20 mouse cellular contexts compared by ENCODE assay signal in genomic region chr11:70504970-70505369, GRCm38 (mm10). TPM values are rescaled to one million over a fixed set of nuclear protein-coding genes. Genes with fewer than 3 reads are reported as not detected.
A peak's percentile ranks its signal among the peaks of the same experiment; 100 is the strongest.
DNase-seq lines count a peak whose midpoint lies in the region; ATAC-seq and TF ChIP-seq lines count a peak whose summit lies in the region.
"Had no signal": no experiment of that assay in that cellular context is flagged by ENCODE, and none has a peak within 500 bp of the region (broad histone marks: within the 10 kb centered on the region; RNA-seq: fewer than 3 reads in every experiment).

Gene Tm4sf5 (plus strand): TSS chr11:70505244.

- TF ChIP-seq CTCF in liver, postnatal 0 days (IDR thresholded peaks at IDR 0.05; ENCODE audit: low read depth): no peak
- TF ChIP-seq CTCF in intestine, postnatal 0 days (IDR thresholded peaks at IDR 0.05; ENCODE audit: low read depth): no peak
- TF ChIP-seq CTCF in lung, postnatal 0 days (IDR thresholded peaks at IDR 0.05): no peak

- 43% methylated on average over 9 of the region's 9 CpGs for whole genome bisulfite sequencing in liver, postnatal 0 days (ENCODE audit: insufficient replicate concordance)
- WGBS in intestine, postnatal 0 days: 33% methylated on average over 9 of the region's 9 CpGs
- WGBS in stomach, embryonic 15.5 days: 49% methylated on average over 9 of the region's 9 CpGs
- 32% methylated on average over 9 of the region's 9 CpGs for WGBS in lung, postnatal 0 days

- no peak within 1 kb of the TSS for H3K4me3 ChIP-seq in liver, postnatal 0 days (ENCODE audit: low read depth, low read length)
- H3K4me3 ChIP-seq in intestine, postnatal 0 days (ENCODE audit: low read depth, low read length): peak within 1 kb of the TSS; percentile 47
- peak within 1 kb of the TSS; percentile 27 for H3K4me3 ChIP-seq in stomach, embryonic 15.5 days (replicated peaks)
- no peak within 1 kb of the TSS for H3K4me3 ChIP-seq in lung, postnatal 0 days (ENCODE audit: low read depth, low read length)
- H3K4me3 ChIP-seq: embryonic facial prominence, embryonic 10.5 days; heart, embryonic 13.5 days; midbrain, embryonic 15.5 days had no signal

- H3K4me1 ChIP-seq in liver, postnatal 0 days (ENCODE audit: insufficient read depth): 0 out of 2 replicates have a peak, but pooled peaks cover 11% of the 10 kb centered on the region
- H3K4me1 ChIP-seq in intestine, postnatal 0 days (replicated peaks; ENCODE audit: control insufficient read depth, insufficient read depth, low read length): 0 out of 2 replicates have a peak, but pooled peaks cover 2% of the 10 kb centered on the region
- H3K4me1 ChIP-seq in stomach, embryonic 15.5 days: 0 out of 2 replicates have a peak, but pooled peaks cover 2% of the 10 kb centered on the region
- H3K4me1 ChIP-seq in lung, postnatal 0 days (ENCODE audit: insufficient read depth, low read depth, low read length): no peaks in the 10 kb centered on the region

- H3K9me3 ChIP-seq in liver, postnatal 0 days (ENCODE audit: low read length): no peaks in the 10 kb centered on the region
- H3K9me3 ChIP-seq in intestine, postnatal 0 days (ENCODE audit: control insufficient read depth): no peaks in the 10 kb centered on the region
- H3K9me3 ChIP-seq in stomach, embryonic 15.5 days: no peaks in the 10 kb centered on the region
- no peaks in the 10 kb centered on the region for H3K9me3 ChIP-seq in lung, postnatal 0 days (ENCODE audit: low read length)
- H3K9me3 ChIP-seq: embryonic facial prominence, embryonic 10.5 days; G1E; heart, embryonic 13.5 days; midbrain, embryonic 15.5 days had no signal

- no peak for ATAC-seq in liver, postnatal 0 days
- peak; percentile 90 for ATAC-seq in intestine, postnatal 0 days
- ATAC-seq in stomach, embryonic 15.5 days (ENCODE audit: insufficient read depth, low FRiP score, low read depth): peak; percentile 82
- ATAC-seq in lung, postnatal 0 days: no peak
- ATAC-seq: forebrain, embryonic 16.5 days; midbrain, embryonic 15.5 days had no signal

- no peak within 1 kb of the TSS for H3K4me2 ChIP-seq in liver, postnatal 0 days (ENCODE audit: low read depth, low read length)
- H3K4me2 ChIP-seq in intestine, postnatal 0 days (replicated peaks; ENCODE audit: low read depth): peak within 1 kb of the TSS; percentile 65
- peak within 1 kb of the TSS; percentile 33 for H3K4me2 ChIP-seq in stomach, embryonic 15.5 days
- H3K4me2 ChIP-seq in lung, postnatal 0 days (replicated peaks; ENCODE audit: low read depth, low read length): no peak within 1 kb of the TSS
- H3K4me2 ChIP-seq: lung, embryonic 14.5 days; midbrain, embryonic 15.5 days had no signal

- H3K36me3 ChIP-seq in liver, postnatal 0 days (replicated peaks; ENCODE audit: insufficient read depth, low read length): no peaks in the 10 kb centered on the region
- H3K36me3 ChIP-seq in intestine, postnatal 0 days (ENCODE audit: control insufficient read depth, insufficient read depth): no peaks in the 10 kb centered on the region
- no peaks in the 10 kb centered on the region for H3K36me3 ChIP-seq in stomach, embryonic 15.5 days
- no peaks in the 10 kb centered on the region for H3K36me3 ChIP-seq in lung, postnatal 0 days (ENCODE audit: insufficient read depth, low read length)
- H3K36me3 ChIP-seq: embryonic facial prominence, embryonic 10.5 days; G1E; heart, embryonic 13.5 days; midbrain, embryonic 15.5 days had no signal

- TF ChIP-seq EP300 in liver, postnatal 0 days (IDR thresholded peaks at IDR 0.05; ENCODE audit: low read depth): no peak
- TF ChIP-seq EP300 in lung, postnatal 0 days (IDR thresholded peaks at IDR 0.05): no peak

- no peak within 1 kb of the TSS for H3K9ac ChIP-seq in liver, postnatal 0 days (replicated peaks)
- H3K9ac ChIP-seq in intestine, postnatal 0 days (ENCODE audit: low read depth, low read length): peak within 1 kb of the TSS; percentile 55
- no peak within 1 kb of the TSS for H3K9ac ChIP-seq in stomach, embryonic 15.5 days
- no peak within 1 kb of the TSS for H3K9ac ChIP-seq in lung, postnatal 0 days (replicated peaks; ENCODE audit: low read depth)
- H3K9ac ChIP-seq: heart, embryonic 13.5 days; lung, embryonic 14.5 days; midbrain, embryonic 15.5 days had no signal

- no peak within 1 kb of the TSS for H3K27ac ChIP-seq in liver, postnatal 0 days (ENCODE audit: low read depth)
- H3K27ac ChIP-seq in intestine, postnatal 0 days (ENCODE audit: low read depth, low read length): peak within 1 kb of the TSS; percentile 88
- H3K27ac ChIP-seq in stomach, embryonic 15.5 days: peak within 1 kb of the TSS; percentile 74
- H3K27ac ChIP-seq in lung, postnatal 0 days (ENCODE audit: low read length): no peak within 1 kb of the TSS
- H3K27ac ChIP-seq: embryonic facial prominence, embryonic 10.5 days; heart, embryonic 13.5 days; midbrain, embryonic 15.5 days had no signal

- peak; percentile 38 for DNase-seq in liver
- DNase-seq in liver, postnatal 0 days: no peak
- peak; percentile 52 for DNase-seq in ES-CJ7 (ENCODE audit: low read depth, low spot score)
- DNase-seq in lung, postnatal 36 days: no peak
- DNase-seq in lung, postnatal 0 days (ENCODE audit: low spot score): no peak
- no peak for DNase-seq in cerebellum, postnatal 25 days
- DNase-seq: adrenal gland, adult 2 months; B cell, adult 2 months; cerebellum, postnatal 36 days; kidney, adult 18-20 months; kidney, postnatal 36 days; lung, embryonic 14.5 days had no signal

- H3K27me3 ChIP-seq in liver, postnatal 0 days (ENCODE audit: insufficient read depth, low read length): no peaks in the 10 kb centered on the region
- no peaks in the 10 kb centered on the region for H3K27me3 ChIP-seq in intestine, postnatal 0 days (replicated peaks; ENCODE audit: control insufficient read depth, insufficient read depth, low read length)
- no peaks in the 10 kb centered on the region for H3K27me3 ChIP-seq in stomach, embryonic 15.5 days (replicated peaks)
- no peaks in the 10 kb centered on the region for H3K27me3 ChIP-seq in lung, postnatal 0 days (replicated peaks; ENCODE audit: insufficient read depth, low read length)
- H3K27me3 ChIP-seq: midbrain, embryonic 15.5 days had no signal

RNA-seq across cellular contexts. Expression of gene Tm4sf5, which starts in this region (rescaled TPM):
- polyA plus RNA-seq in liver, postnatal 0 days (2015; fragmentation: Nextera tagmentation; extraction: Ambion mirVana): 1.7 and 2.8 TPM in 2 replicates
- polyA plus RNA-seq in intestine, postnatal 0 days (2015; fragmentation: Nextera tagmentation; extraction: Ambion mirVana): 398 and 402 TPM in 2 replicates
- 65.0 and 71.2 TPM in 2 replicates for polyA plus RNA-seq in stomach, embryonic 15.5 days (2015; fragmentation: Nextera tagmentation; extraction: Ambion mirVana)
- 2.6 and 3.8 TPM in 2 replicates for polyA plus RNA-seq in lung, postnatal 0 days (2015; fragmentation: Nextera tagmentation; extraction: Ambion mirVana)
- polyA plus RNA-seq: G1E; hindbrain, embryonic 11.5 days had no signal

Comparison
In these comparisons a context has a peak if more than half of its experiments do, and no peak if none do; other contexts are left out.
1. RNA of gene Tm4sf5 (polyA plus RNA-seq): 398 to 402 TPM in intestine, postnatal 0 days and 65.0 to 71.2 TPM in stomach, embryonic 15.5 days; 2.6 to 3.8 TPM in lung, postnatal 0 days and 1.7 to 2.8 TPM in liver, postnatal 0 days; every median in the first group is over 10 times any median in the second.
2. DNase-seq: peak in liver (single experiment) and ES-CJ7 (single experiment); none in liver, postnatal 0 days (single experiment), lung, postnatal 36 days (single experiment), lung, postnatal 0 days (single experiment) and cerebellum, postnatal 25 days (0 of 2).
3. ATAC-seq: peak in intestine, postnatal 0 days (single experiment) and stomach, embryonic 15.5 days (single experiment); none in liver, postnatal 0 days (single experiment) and lung, postnatal 0 days (single experiment).
4. H3K27ac ChIP-seq: peak in intestine, postnatal 0 days (single experiment) and stomach, embryonic 15.5 days (single experiment); none in liver, postnatal 0 days (single experiment) and lung, postnatal 0 days (single experiment).
5. H3K4me2 ChIP-seq: peak in intestine, postnatal 0 days (single experiment) and stomach, embryonic 15.5 days (single experiment); none in liver, postnatal 0 days (single experiment) and lung, postnatal 0 days (single experiment).
6. H3K4me3 ChIP-seq: peak in intestine, postnatal 0 days (single experiment) and stomach, embryonic 15.5 days (single experiment); none in liver, postnatal 0 days (single experiment) and lung, postnatal 0 days (single experiment).